Mouse (Mus musculus) gastrocnemius, postnatal 4 days (tissue): ENCODE measurements around the gene Gcnt7. TPM values are rescaled to one million over a fixed set of nuclear protein-coding genes. Genes with fewer than 3 reads are reported as not detected.
A peak's percentile ranks its signal among the peaks of the same experiment; 100 is the strongest.

Source experiments
- DNase-seq, 2 experiments: peaks; one replicate each; pipeline ENCODE4 v3.0.0; 2021 to 2022; ENCODE audit warnings: low spot score in 2 of 2, mixed read lengths in 2 of 2
- long read RNA-seq, 2 experiments: library from polyadenylated mRNA; stranded (forward); transcript quantifications; one replicate each; pipeline ENCODE4 v2.0.0; 2021
- total RNA-seq, 2 experiments: library from RNA; stranded (reverse); gene quantifications; 2 replicates each; pipeline ENCODE4 v1.2.3; 2021

The Gcnt7 gene
- not detected for total RNA-seq
- long read RNA-seq, experiment 1, partial matches to known transcripts, result 0 of 7 reads
- long read RNA-seq, experiment 1, other reads (novel, unspliced or antisense), result 7 of 7 reads
- long read RNA-seq, experiment 2, partial matches to known transcripts, result 0 of 8 reads
- long read RNA-seq, experiment 2, other reads (novel, unspliced or antisense), result 8 of 8 reads

GRCm38 (mm10) chr2:172458496-172458895 lies at the start of gene Gcnt7:
Gene Gcnt7 (minus strand): TSS chr2:172458596.
- DNase-seq, result no peak

GRCm38 (mm10) chr2:172506121-172506520 lies 47.7 kb upstream of the Gcnt7 start:
- DNase-seq, result no peak

GRCm38 (mm10) chr2:172502168-172502567 lies 43.8 kb upstream of the Gcnt7 start:
- no peak for DNase-seq

GRCm38 (mm10) chr2:172501341-172501740 lies 42.9 kb upstream of the Gcnt7 start:
- no peak for DNase-seq

GRCm38 (mm10) chr2:172500752-172501316 lies 42.4 kb upstream of the Gcnt7 start:
- DNase-seq, result no peak

- no peak for DNase-seq
These were observed 40.4 kb upstream of the Gcnt7 start for GRCm38 (mm10) chr2:172498823-172499222.

GRCm38 (mm10) chr2:172496736-172497345 lies 38.4 kb upstream of the Gcnt7 start:
- no peak for DNase-seq

- no peak for DNase-seq
These were observed 26.4 kb upstream of the Gcnt7 start for GRCm38 (mm10) chr2:172484696-172485370.

GRCm38 (mm10) chr2:172483766-172484413 lies 25.5 kb upstream of the Gcnt7 start:
- DNase-seq, result no peak

- DNase-seq, result no peak
These were observed 23.4 kb upstream of the Gcnt7 start for GRCm38 (mm10) chr2:172481654-172482385.

GRCm38 (mm10) chr2:172480296-172480695 lies 21.9 kb upstream of the Gcnt7 start:
- no peak for DNase-seq

GRCm38 (mm10) chr2:172477860-172478259 lies 19.5 kb upstream of the Gcnt7 start:
- DNase-seq, result no peak

- DNase-seq, result no peak
These were observed 19.0 kb upstream of the Gcnt7 start for GRCm38 (mm10) chr2:172477350-172477749.

GRCm38 (mm10) chr2:172476707-172477260 lies 18.4 kb upstream of the Gcnt7 start:
- no peak for DNase-seq

- no peak for DNase-seq
These were observed 16.6 kb upstream of the Gcnt7 start for GRCm38 (mm10) chr2:172474970-172475369.

- DNase-seq, result no peak
These were observed 15.2 kb upstream of the Gcnt7 start for GRCm38 (mm10) chr2:172473591-172473990.

GRCm38 (mm10) chr2:172472318-172472717 lies 13.9 kb upstream of the Gcnt7 start, which contains the start of gene Fam209:
Gene Fam209 (plus strand): TSS chr2:172472520.
- no peak for DNase-seq

- peak in 1 of 2 experiments; percentile 35 for DNase-seq
These were observed 10.0 kb upstream of the Gcnt7 start for GRCm38 (mm10) chr2:172468346-172468819.

GRCm38 (mm10) chr2:172467206-172467605 lies 8.8 kb upstream of the Gcnt7 start:
- DNase-seq, result no peak

- DNase-seq, result no peak
These were observed 8.2 kb upstream of the Gcnt7 start for GRCm38 (mm10) chr2:172466427-172467132.
